In genomic region chr9:50841079-50841789, GRCm38 (mm10) we compare ENCODE assay signal across 12 mouse cellular contexts. TPM values are rescaled to one million over a fixed set of nuclear protein-coding genes. Genes with fewer than 3 reads are reported as not detected.
A peak's percentile ranks its signal among the peaks of the same experiment; 100 is the strongest.
DNase-seq lines count a peak whose midpoint lies in the region; ATAC-seq lines count a peak whose summit lies in the region.
"Had no signal": no experiment of that assay in that cellular context is flagged by ENCODE, and none has a peak within 500 bp of the region (broad histone marks: within the 10 kb centered on the region; RNA-seq: fewer than 3 reads in every experiment).

No protein-coding gene starts in this region.

- H3K36me3 ChIP-seq in kidney, embryonic 15.5 days = peaks cover 23% of the 10 kb centered on the region
- H3K36me3 ChIP-seq in hindbrain, embryonic 16.5 days (ENCODE audit: control insufficient read depth, insufficient read depth, low read length) = no peaks in the 10 kb centered on the region; the same call in 1 of the 2 replicates

- no peaks in the 10 kb centered on the region for H3K9me3 ChIP-seq in kidney, embryonic 15.5 days (replicated peaks)
- H3K9me3 ChIP-seq in hindbrain, embryonic 16.5 days (ENCODE audit: control insufficient read depth, low read length) = no peaks in the 10 kb centered on the region
- H3K9me3 ChIP-seq: forebrain, embryonic 15.5 days; midbrain, embryonic 12.5 days had no signal

- no peak overlapping the region for H3K4me2 ChIP-seq in kidney, embryonic 15.5 days
- H3K4me2 ChIP-seq in hindbrain, embryonic 16.5 days (ENCODE audit: low read length) = no peak overlapping the region
- H3K4me2 ChIP-seq: forebrain, embryonic 15.5 days; midbrain, embryonic 12.5 days had no signal

- peaks cover 19% of the 10 kb centered on the region for H3K4me1 ChIP-seq in kidney, embryonic 15.5 days
- no peaks in the 10 kb centered on the region; the same call in 1 of the 2 replicates for H3K4me1 ChIP-seq in hindbrain, embryonic 16.5 days (ENCODE audit: control insufficient read depth, insufficient read depth, low read depth, low read length)
- H3K4me1 ChIP-seq: forebrain, embryonic 15.5 days; midbrain, embryonic 12.5 days had no signal

- H3K27ac ChIP-seq in kidney, embryonic 15.5 days = no peak overlapping the region
- no peak overlapping the region for H3K27ac ChIP-seq in hindbrain, embryonic 16.5 days (ENCODE audit: low read depth, low read length)
- H3K27ac ChIP-seq: forebrain, embryonic 15.5 days; kidney, postnatal 0 days; midbrain, embryonic 12.5 days had no signal

- H3K9ac ChIP-seq in kidney, embryonic 15.5 days = no peak overlapping the region
- H3K9ac ChIP-seq in hindbrain, embryonic 16.5 days (ENCODE audit: low read depth, low read length) = no peak overlapping the region
- H3K9ac ChIP-seq: forebrain, embryonic 15.5 days; midbrain, embryonic 12.5 days had no signal

- ATAC-seq in activated CD4-positive, CD25-positive, alpha-beta regulatory T cell, adult 4 months = peak; percentile 58
- no peak for ATAC-seq in kidney, embryonic 15.5 days (replicated peaks; ENCODE audit: low FRiP score)
- no peak for ATAC-seq in hindbrain, embryonic 16.5 days
- ATAC-seq: forebrain, embryonic 15.5 days had no signal

- DNase-seq in adrenal gland, postnatal 14 days = peak; percentile 27
- no peak for DNase-seq in adrenal gland, adult 8-10 months
- peak; percentile 31 to 45 for DNase-seq in heart, postnatal 14 days
- DNase-seq in lung, postnatal 36 days = peak; percentile 71
- DNase-seq in layer of hippocampus, postnatal 25 days (ENCODE audit: extremely low spot score in 1 of 2, low spot score in 1 of 2) = no peak
- DNase-seq: right cerebral cortex, postnatal 4 days had no signal

- no peak overlapping the region for H3K4me3 ChIP-seq in kidney, embryonic 15.5 days (replicated peaks)
- no peak overlapping the region for H3K4me3 ChIP-seq in hindbrain, embryonic 16.5 days (ENCODE audit: low read length)
- H3K4me3 ChIP-seq: forebrain, embryonic 15.5 days; midbrain, embryonic 12.5 days had no signal

- intact Hi-C loops in heart, postnatal 14 days (cut with DNase I) = no loop called here

- WGBS in kidney, embryonic 15.5 days = 83% methylated on average over 13 of the region's 13 CpGs
- 85% methylated on average over 13 of the region's 13 CpGs for WGBS in hindbrain, embryonic 16.5 days

- H3K27me3 ChIP-seq in kidney, embryonic 15.5 days = no peaks in the 10 kb centered on the region
- no peaks in the 10 kb centered on the region for H3K27me3 ChIP-seq in hindbrain, embryonic 16.5 days (replicated peaks; ENCODE audit: control insufficient read depth, insufficient read depth, low read length)
- H3K27me3 ChIP-seq: forebrain, embryonic 15.5 days; midbrain, embryonic 12.5 days had no signal

RNA-seq across cellular contexts. Expression of gene Ppp2r1b, which starts 3.9 kb away (rescaled TPM):
- 32.3 and 34.4 TPM in 2 replicates for total RNA-seq in adrenal gland, postnatal 14 days (2021)
- total RNA-seq in adrenal gland, adult 8-10 months (2022) = 10 to 100 TPM; 32.9 to 46.7 (median 43.7) TPM
- 10 to 100 TPM; 59.3 to 72.1 TPM for polyA plus RNA-seq in activated CD4-positive, CD25-positive, alpha-beta regulatory T cell, adult 4 months (2017; shearing (Covaris generic))
- total RNA-seq in heart, postnatal 14 days (2021) = 10 to 100 TPM in 1 of 2 experiments, 1 to 10 TPM in 1; 9.3 to 12.2 TPM
- 10 to 100 TPM; 17.2 to 17.4 TPM for total RNA-seq in layer of hippocampus, postnatal 25 days (2021)
- polyA plus RNA-seq in kidney, embryonic 15.5 days (2015; fragmentation: Nextera tagmentation; extraction: Ambion mirVana) = 74.8 and 75.6 TPM in 2 replicates
- 41.1 and 48.1 TPM in 2 replicates for polyA plus RNA-seq in hindbrain, embryonic 16.5 days (2015; fragmentation: Nextera tagmentation; extraction: Ambion mirVana)

Comparison
In these comparisons a context has a peak if more than half of its experiments do, and no peak if none do; other contexts are left out.
1. DNase-seq: peak in adrenal gland, postnatal 14 days (single experiment), heart, postnatal 14 days (2 of 2) and lung, postnatal 36 days (single experiment); none in adrenal gland, adult 8-10 months (single experiment) and layer of hippocampus, postnatal 25 days (0 of 2).